Mouse (Mus musculus) testis, postnatal 14 days (tissue): ENCODE results near the gene Cd276.
A peak's percentile ranks its signal among the peaks of the same experiment; 100 is the strongest.

Source experiments
- DNase-seq: peaks from one replicate; pipeline ENCODE4 v3.0.0; 2021; ENCODE audit warnings: low spot score

Gene Cd276

GRCm38 (mm10) chr9:58550928-58551327 is 4.3 kb downstream of the Cd276 start:
- DNase-seq, result no peak

GRCm38 (mm10) chr9:58549694-58550093 is 5.5 kb downstream of the Cd276 start:
- no peak for DNase-seq

- no peak for DNase-seq
Measured at GRCm38 (mm10) chr9:58548897-58549296, 6.3 kb downstream of the Cd276 start.

GRCm38 (mm10) chr9:58546630-58547360 is 8.4 kb downstream of the Cd276 start:
- DNase-seq, result no peak

- no peak for DNase-seq
Measured at GRCm38 (mm10) chr9:58545428-58545827, 9.8 kb downstream of the Cd276 start.

GRCm38 (mm10) chr9:58544879-58545324 is 10.3 kb downstream of the Cd276 start:
- no peak for DNase-seq

GRCm38 (mm10) chr9:58541895-58542338 is 13.3 kb downstream of the Cd276 start:
- peak; percentile 36 for DNase-seq

- DNase-seq, result no peak
Measured at GRCm38 (mm10) chr9:58539886-58540285, 15.4 kb downstream of the Cd276 start.

- DNase-seq, result no peak
Measured at GRCm38 (mm10) chr9:58537774-58538173, 17.5 kb downstream of the Cd276 start.

- no peak for DNase-seq
Measured at GRCm38 (mm10) chr9:58535447-58536134, 19.6 kb downstream of the Cd276 start.

- DNase-seq, result no peak
Measured at GRCm38 (mm10) chr9:58534766-58535165, 20.5 kb downstream of the Cd276 start.

GRCm38 (mm10) chr9:58533322-58533721 is 21.9 kb downstream of the Cd276 start:
- DNase-seq, result no peak

- DNase-seq, result no peak
Measured at GRCm38 (mm10) chr9:58532236-58532635, 23.0 kb downstream of the Cd276 start.

GRCm38 (mm10) chr9:58530407-58530806 is 24.8 kb downstream of the Cd276 start:
- no peak for DNase-seq

- no peak for DNase-seq
Measured at GRCm38 (mm10) chr9:58527841-58528240, 27.4 kb downstream of the Cd276 start.

- DNase-seq, result no peak
Measured at GRCm38 (mm10) chr9:58525108-58525507, 30.1 kb downstream of the Cd276 start.

- no peak for DNase-seq
Measured at GRCm38 (mm10) chr9:58521883-58522423, 33.3 kb downstream of the Cd276 start.

- DNase-seq, result peak; percentile 68
Measured at GRCm38 (mm10) chr9:58520816-58521581, 34.2 kb downstream of the Cd276 start.

GRCm38 (mm10) chr9:58519953-58520352 is 35.3 kb downstream of the Cd276 start:
- DNase-seq, result no peak

GRCm38 (mm10) chr9:58517866-58518750 is 37.1 kb downstream of the Cd276 start:
- no peak for DNase-seq

GRCm38 (mm10) chr9:58516480-58516879 is 38.8 kb downstream of the Cd276 start:
- no peak for DNase-seq
